Mouse (Mus musculus) G1E-ER4 (cell line): ENCODE measurements around the gene 4932438H23Rik. TPM values are rescaled to one million over a fixed set of nuclear protein-coding genes. Genes with fewer than 3 reads are reported as not detected.

ENCODE experiments used
- GATA1 ChIP-seq: IDR thresholded peaks from one replicate; pipeline ENCODE4 v1.8.0; 2012; ENCODE audit warnings: low read length, inconsistent platforms
- polyA plus RNA-seq: library from polyadenylated mRNA; stranded (reverse); fragments of >175 nt; gene quantifications from 2 replicates; pipeline ENCODE4 v1.2.3, GENCODE M21; 2012

Gene 4932438H23Rik
- polyA plus RNA-seq, 1 experiment = not detected

DNA sequence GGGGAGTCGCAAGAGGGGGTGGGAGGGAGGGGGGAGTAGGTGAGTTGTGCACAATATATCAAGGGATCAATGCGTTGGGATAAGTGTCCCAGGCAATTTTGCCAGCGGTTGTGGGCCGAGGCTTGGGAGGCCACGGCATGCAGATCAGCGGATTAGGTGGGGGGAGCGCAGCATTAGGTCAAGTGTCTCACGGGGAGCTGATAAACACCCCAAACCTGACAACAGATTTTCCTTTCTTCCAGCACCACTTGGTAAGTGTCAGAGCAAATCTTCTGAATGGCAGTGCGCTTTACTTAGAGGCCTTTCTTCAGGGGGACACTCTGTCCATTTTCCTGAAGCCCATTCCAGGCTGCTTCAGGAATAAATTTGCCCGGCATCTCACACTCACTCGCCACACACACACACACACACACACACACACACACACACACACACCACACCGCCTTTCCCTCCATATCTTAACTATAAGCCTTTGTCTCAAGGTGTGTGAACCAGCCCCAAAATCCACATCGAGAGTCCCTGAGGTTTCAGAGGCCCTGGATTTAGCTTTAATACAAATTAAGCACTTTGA lies 10.6 kb upstream of the 4932438H23Rik start:
- no peak for TF ChIP-seq GATA1

DNA sequence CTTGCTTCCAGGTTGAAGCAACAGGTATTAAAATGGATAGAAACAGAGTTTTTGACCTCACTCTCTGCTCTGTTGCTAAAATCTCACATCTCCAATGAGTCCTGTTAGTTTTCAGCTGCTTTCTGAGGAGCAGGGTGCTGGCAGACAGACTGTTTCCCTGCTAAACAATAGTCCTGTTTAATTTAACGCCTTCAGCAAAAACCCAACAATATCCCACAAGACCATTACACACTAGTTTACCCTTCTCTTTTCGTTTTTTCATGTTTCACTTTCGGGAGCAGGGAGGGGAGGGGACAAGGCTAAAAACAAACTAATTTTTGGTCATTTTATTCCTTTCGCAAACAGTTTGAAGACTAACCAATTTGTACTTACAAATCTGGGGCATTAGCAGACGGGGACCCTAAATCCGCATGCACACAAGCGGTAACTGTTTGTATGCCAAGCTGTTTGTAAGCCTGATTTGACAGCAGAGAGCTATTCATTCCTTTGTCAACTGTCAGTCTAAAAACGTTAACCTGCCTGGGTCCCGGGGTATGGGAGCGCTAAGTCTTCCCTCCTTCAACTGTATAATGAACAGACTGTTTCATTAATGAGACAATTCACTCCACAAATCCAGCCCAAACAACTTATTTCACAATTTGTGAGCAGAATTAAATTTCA lies 10.0 kb upstream of the 4932438H23Rik start:
- TF ChIP-seq GATA1 = no peak

DNA sequence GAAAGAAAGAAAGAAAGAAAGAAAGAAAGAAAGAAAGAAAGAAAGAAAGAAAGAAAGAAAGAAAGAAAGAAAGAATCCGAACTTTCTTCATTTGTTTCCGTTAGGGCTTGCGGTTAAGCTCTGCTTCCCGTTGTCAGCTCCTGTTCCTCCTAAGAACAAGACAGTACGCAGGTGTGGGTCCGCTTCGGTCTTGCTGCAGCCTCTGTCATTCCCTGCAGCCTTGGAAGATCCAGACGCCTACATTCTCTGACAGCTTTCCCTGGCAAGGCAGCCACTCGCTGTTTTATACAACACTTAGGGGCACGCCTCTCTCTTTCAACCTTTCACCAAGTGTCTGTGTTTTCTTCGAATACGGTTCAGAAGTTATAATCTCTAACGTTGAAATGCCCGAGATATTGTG lies 8.5 kb upstream of the 4932438H23Rik start:
- no peak for TF ChIP-seq GATA1

DNA sequence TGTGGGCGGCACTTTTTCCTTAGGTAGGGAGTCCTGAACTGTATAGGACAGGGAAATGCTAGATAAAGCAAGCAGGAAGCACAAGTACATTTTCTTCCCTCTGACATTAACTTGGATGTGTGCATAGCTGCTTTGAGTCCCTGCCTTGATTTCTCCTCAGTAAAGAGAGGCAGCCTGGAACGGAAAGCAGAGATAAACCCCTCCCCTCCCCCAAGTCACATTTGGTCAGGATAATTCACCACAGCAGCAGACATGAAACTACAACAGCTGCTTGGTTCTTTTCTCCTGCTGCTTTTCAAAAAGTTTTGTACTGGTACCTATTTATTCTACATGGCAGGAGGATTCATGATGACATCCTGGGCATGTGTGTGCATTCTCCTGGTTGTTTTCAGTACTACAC lies 5.6 kb upstream of the 4932438H23Rik start:
- TF ChIP-seq GATA1 = no peak

DNA sequence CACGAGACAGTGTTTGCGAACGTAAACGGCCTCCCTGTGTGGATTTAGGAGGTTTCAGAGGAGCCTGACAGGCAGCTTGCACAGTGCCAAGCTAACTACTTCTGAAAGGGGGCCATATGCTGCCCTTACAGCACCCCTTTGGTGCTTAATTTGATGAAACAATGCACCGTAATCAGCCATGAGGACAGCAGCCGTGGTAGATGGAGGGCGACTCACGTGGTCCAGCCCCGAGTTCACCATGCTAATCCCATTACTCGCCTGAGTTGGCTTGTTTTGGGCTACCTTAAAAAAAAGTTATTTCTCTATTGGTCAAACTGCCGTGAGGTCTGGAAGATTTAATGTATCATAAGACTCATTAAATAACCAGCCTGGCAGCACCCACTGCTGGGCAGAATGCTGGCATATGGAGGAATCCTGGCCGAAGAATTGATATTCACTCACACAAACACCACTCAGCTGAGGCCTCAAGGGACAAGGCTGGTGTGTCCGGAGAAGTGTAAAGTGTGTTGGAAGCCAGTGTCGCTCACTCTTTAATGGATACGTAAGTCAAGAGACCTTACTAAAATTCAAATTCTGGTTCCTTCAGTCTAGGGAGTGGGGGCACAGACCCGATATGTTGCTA lies 4.6 kb upstream of the 4932438H23Rik start:
- no peak for TF ChIP-seq GATA1

DNA sequence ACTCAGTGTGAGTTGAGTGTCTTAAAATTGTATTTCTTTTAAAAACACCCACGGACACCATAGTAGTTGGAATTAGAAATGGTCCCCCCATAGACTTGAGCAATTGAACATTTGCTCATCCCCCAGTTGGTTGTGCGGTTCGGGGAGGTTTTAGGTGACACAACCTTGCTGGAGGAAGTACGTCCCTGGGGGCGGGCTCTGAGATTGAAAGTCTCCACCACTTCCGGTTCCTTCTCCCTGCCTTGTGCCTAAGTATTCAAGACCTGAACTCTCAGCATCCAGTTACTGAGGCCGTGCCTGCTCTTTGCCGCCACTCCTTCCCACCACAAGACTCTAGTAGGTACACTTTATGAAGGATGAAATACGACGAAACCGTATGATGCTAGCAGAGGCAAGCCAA lies 2.9 kb upstream of the 4932438H23Rik start:
- TF ChIP-seq GATA1 = no peak

DNA sequence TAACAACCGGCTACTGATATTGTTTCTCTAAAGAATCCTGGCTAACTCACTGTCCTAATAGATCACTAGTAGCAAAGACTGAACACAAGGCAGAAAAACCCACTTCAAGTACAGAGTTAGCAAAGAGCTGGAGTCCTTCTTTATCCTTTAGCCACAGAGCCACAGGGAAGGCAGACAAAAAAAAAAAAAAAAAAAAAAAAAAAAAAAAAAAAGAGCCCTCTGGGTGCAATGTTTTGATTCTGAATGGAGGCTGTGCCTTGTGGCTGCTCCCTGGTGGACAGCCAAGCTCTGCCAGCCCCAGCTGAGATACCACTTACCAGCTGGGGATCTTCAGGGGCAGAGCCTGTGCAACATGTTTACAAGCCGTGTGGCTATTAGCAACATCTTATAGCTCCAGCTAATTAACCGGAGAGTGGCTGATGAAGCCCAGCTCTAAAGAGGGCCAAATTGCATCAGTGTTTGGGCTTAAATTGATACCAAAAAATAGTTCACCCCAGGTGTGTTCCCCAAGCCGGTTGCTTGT lies 2.1 kb upstream of the 4932438H23Rik start:
- TF ChIP-seq GATA1 = no peak

DNA sequence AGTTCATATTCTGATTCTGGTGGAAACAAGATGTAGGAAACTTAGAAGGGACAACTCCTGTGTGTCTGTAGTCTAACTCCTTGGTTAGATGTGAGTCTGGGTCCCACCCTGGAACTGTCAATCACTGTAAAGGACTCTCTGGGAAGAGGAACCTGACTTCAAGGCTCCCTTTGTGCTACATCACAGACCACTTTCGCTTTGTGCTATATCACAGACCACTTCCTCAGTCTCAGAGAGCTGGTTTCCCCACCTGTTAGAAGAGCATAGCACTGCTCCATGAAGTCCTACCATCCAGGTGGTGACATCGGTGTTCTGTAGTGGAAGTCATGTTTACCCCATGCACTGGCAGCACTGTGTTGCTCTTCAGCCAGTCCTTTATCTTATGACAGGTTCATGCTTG lies 1.1 kb upstream of the 4932438H23Rik start:
- no peak for TF ChIP-seq GATA1

DNA sequence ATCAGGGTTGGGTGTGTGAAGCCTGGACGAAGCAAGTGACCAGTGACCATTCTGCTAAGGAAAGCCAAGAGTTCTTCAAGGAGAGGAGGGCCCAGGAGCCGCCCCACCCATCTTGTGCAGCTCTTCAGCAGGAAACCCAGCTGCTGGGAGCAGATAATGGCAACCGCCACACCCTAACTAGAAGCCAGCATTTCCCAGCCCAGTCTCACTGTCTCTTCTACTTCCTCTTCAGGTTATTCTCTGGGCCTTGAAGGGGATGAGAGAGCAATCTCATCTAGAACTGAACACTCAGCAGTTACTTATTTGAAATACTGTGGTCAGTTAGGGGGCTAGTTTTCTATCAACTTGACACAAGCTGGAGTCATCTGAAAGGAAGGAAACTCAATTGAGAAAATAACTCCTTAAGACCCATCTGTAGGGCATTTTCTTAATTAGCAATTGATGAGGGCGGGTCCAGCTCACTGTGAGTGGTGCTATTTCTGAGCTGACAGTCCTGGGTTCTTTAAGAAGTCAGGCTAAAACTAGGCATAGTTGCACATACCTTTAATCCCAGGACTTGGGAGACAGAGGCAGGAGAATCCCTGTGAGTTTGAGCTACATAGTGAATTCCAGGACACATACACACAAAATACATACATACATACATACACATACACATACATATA lies 8.1 kb downstream of the 4932438H23Rik start:
- peak; percentile 35 for TF ChIP-seq GATA1

DNA sequence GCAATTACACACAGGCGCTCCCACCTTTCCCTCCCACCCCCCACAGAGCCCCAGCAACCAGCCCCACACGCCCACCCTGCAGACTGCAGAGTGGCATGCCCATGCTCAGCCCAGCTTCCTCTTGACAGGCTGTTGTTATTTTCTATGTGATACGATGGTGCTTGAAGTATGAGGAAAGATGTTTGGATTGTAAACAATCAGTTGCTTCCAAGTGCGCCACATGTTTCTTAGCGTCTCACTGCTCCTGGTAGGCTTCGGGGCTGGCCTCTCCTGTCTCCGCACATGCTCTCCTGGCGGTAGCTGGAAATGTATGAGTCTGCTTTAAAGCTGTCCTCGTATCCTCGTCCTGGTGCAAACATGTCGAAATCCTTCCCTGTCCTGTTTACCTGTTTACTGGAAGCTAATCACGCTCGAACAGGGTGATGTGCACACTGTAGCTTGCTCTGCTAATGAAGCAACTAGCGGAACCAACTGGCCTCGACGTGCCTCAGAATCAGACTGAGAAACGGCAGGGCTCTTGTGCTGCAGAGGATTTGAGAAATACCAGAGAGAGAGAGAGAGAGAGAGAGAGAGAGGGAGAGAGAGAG lies 9.6 kb downstream of the 4932438H23Rik start:
- no peak for TF ChIP-seq GATA1

DNA sequence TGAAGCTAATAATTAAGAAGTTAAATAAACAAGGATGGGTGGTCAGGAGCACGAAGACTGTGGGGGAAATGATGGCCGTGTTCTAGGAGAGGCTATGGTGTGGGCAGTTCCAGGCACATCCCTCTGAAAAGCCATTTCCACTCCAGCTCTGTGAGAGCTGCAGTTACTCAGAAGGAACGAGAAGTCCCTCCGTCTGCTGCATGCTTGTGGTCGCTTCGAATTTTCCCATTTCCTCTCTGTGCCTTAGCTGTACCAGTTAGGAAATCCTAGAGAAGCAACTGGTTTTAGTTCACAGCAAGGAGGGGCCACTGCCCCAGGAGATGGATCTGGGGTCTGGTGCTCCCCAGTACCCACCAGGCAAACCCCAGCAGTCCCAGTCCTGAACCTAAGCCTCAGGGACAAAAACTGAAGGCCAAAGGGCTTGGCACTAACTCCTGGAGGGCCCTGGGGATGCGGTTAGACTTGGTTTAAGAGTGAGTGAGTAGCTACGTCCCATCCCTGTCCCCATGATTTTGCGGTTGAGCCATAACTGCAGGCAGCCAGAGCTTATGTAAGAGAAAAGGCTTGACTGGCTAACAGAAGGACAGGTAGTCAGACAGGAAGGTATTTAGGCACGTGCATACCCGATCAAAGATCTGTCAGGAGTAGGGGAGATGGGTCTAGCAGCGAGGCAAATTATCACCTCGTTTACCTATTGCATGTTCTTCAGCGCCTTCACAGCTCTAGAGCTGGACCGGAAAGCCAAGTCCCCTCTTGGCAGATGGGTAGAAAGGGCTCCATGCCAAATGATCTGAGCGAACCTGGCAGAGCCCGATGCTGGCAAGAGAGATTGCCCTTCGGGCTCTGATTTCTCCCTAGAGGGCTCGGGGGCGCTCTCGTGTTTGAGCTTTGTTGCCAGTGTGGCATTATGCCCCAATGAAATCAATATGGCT lies 10.3 kb downstream of the 4932438H23Rik start:
- TF ChIP-seq GATA1 = no peak

DNA sequence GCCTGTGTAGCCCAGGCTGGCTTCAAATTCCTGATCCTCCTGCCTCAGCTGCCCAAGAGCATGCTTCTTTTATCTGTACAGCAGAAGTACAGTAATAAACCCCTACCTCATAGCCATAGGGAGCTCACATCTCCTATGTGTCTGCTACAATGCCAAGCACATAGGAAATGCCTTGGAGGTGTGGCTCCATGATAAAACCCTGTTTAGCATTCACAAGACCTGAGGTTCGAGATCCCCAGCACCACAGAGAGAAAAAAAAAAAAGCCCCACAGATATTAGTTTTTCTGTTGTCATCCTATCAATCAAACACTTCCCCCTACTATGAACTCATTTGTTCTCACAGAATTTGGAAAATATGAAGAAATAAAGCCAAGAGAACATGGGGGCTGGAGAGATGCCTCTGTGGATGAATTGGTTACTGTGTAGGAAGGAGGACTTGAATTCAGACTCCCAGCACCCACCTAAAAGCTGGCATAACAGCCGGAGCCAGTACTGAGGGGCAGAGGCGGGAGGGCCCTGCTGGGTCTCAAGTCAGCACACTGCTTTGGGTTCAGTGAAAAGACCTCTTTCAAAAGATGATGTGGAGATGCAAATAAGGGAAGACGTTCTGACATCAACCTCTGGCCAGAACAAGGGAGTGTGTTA lies 11.8 kb downstream of the 4932438H23Rik start:
- no peak for TF ChIP-seq GATA1

DNA sequence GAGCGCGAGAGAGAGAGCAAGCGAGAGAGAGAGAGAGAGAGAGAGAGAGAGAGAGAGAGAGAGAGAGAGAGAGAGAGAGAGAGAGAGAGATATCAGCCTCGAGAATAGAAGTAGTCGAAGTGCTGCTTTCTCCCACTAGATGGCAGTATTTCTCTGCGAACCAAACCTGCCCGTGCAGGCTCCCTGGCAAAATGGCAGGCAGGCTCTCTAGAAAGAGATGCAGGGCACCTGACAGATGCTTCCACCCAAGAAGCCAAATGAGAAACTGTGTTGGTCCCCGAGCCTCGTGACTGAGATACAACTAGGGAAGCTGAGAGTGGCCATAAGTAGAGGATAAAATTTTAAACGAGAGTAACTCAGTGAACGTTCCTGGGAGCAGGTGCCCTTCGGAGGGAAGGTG lies 13.4 kb downstream of the 4932438H23Rik start:
- TF ChIP-seq GATA1 = no peak

DNA sequence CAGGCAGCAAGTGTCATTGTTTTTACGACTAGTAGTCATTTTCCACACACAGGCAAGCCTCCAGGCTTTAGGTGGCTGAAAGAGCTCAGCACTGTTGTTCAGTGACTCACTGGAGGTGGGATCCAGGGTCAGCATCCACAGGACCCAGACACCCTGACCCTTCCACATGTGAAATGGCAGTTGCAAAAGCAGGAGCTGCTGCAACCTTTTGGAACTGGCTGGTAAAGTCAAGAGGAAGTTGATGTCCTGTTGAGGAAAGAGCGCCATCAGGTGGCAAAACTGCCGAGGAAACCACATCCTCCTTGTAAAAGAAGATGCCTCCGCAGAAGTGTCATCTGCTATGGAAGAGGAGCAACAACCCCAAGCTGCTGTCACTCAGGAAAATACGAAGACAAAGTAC lies 18.7 kb downstream of the 4932438H23Rik start:
- no peak for TF ChIP-seq GATA1
